Mouse (Mus musculus) stomach, postnatal 0 days (tissue): ENCODE measurements around the gene Sgip1. TPM values are rescaled to one million over a fixed set of nuclear protein-coding genes. Genes with fewer than 3 reads are reported as not detected.
A peak's percentile ranks its signal among the peaks of the same experiment; 100 is the strongest.

Source experiments
- ATAC-seq: fragments of 200-750 bp; cut with Nextera tagmentation; 2 replicates; pipeline ENCODE4 v1.8.0; 2017; ENCODE audit not compliant: low FRiP score, low TSS enrichment
- DNase-seq: peaks from one replicate; pipeline ENCODE4 v3.0.0-alpha.2; 2016; ENCODE audit warnings: low spot score
- H3K27ac ChIP-seq: fragments of 300-500 bp; sonication (generic); replicated peaks from 2 replicates; pipeline ENCODE4 v1.5.1; 2014; ENCODE audit warnings: mild to moderate bottlenecking, control low read depth
- H3K27me3 ChIP-seq: fragments of 300-500 bp; sonication (generic); 2 replicates; pipeline ENCODE4 v1.6.1; 2014; ENCODE audit warnings: low read length; ENCODE audit not compliant: control insufficient read depth, insufficient read depth
- H3K36me3 ChIP-seq: fragments of 300-500 bp; sonication (generic); 2 replicates; pipeline ENCODE4 v1.6.1; 2014; ENCODE audit warnings: low read length, mixed read lengths; ENCODE audit not compliant: control insufficient read depth, insufficient read depth
- H3K4me1 ChIP-seq: fragments of 300-500 bp; sonication (generic); replicated peaks from 2 replicates; pipeline ENCODE4 v1.6.1; 2014; ENCODE audit warnings: antibody characterized with exemption; ENCODE audit not compliant: control insufficient read depth, insufficient read depth
- H3K4me2 ChIP-seq: fragments of 300-500 bp; sonication (generic); replicated peaks from 2 replicates; pipeline ENCODE4 v1.6.1; 2014; ENCODE audit warnings: low read depth, mild to moderate bottlenecking, control low read depth, moderate library complexity
- H3K4me3 ChIP-seq: fragments of 300-500 bp; sonication (generic); 2 replicates; pipeline ENCODE4 v1.5.1; 2014; ENCODE audit warnings: low read depth, low read length, control low read depth
- H3K9ac ChIP-seq: fragments of 300-500 bp; sonication (generic); 2 replicates; pipeline ENCODE4 v1.6.1; 2014; ENCODE audit warnings: mild to moderate bottlenecking, low read length, control low read depth, mixed read lengths
- H3K9me3 ChIP-seq: fragments of 300-500 bp; sonication (generic); 2 replicates; pipeline ENCODE4 v1.6.1; 2016; ENCODE audit warnings: low read length; ENCODE audit not compliant: control insufficient read depth
- CTCF ChIP-seq: IDR thresholded peaks from 2 replicates; pipeline ENCODE4 v1.5.1; 2016; ENCODE audit warnings: antibody characterized with exemption, low read depth, mild to moderate bottlenecking, moderate library complexity
- EP300 ChIP-seq: optimal IDR thresholded peaks from 2 replicates; pipeline ENCODE3; 2016; ENCODE audit warnings: antibody characterized with exemption
- whole genome bisulfite sequencing: fragments of 180-500 bp; shearing (Covaris S2); extraction: QIAGEN DNeasy Blood & Tissue Kit; methylation state at CpG from one replicate; pipeline ENCODE4 v1.1.7; 2014; 5-methylcytosine and 5-hydroxymethylcytosine counted together
- polyA plus RNA-seq: library from polyadenylated mRNA; unstranded; fragments of >200 nt; fragmentation: Nextera tagmentation; extraction: Ambion mirVana; gene quantifications from 2 replicates; pipeline ENCODE4 v1.2.1, GENCODE M21; 2015

Gene Sgip1
- polyA plus RNA-seq, 1 experiment from 2014 or later: 2.4 TPM

GRCm38 (mm10) chr4:102976290-102977275, 235.5 kb downstream of the Sgip1 start:
- TF ChIP-seq EP300: no peak
- Histone ChIP-seq H3K9me3 (no peaks in the 10 kb centered on the region), H3K36me3 (no peaks in the 10 kb centered on the region), H3K4me1 (no peaks in the 10 kb centered on the region), H3K4me2 (no peak overlapping the region), H3K27ac (no peak overlapping the region), H3K9ac (no peak overlapping the region), H3K4me3 (no peak overlapping the region), H3K27me3 (no peaks in the 10 kb centered on the region)
- no peak for ATAC-seq
- WGBS: 64% methylated on average over 12 of the region's 12 CpGs
- no peak for DNase-seq

- 11% methylated on average over 16 of the region's 16 CpGs for WGBS
- Histone ChIP-seq H3K36me3 (no peaks in the 10 kb centered on the region), H3K27me3 (no peaks in the 10 kb centered on the region), H3K9me3 (no peaks in the 10 kb centered on the region), H3K4me1 (no peaks in the 10 kb centered on the region), H3K4me3 (no peak overlapping the region), H3K27ac (no peak overlapping the region), H3K9ac (no peak overlapping the region), H3K4me2 (peak overlapping the region; percentile 40)
- DNase-seq (no peak), ATAC-seq (no peak)
- no peak for TF ChIP-seq EP300
- TF ChIP-seq CTCF: no peak
Measured at GRCm38 (mm10) chr4:102977778-102978321, 236.8 kb downstream of the Sgip1 start.

- peak; percentile 19 for DNase-seq
- no peak for TF ChIP-seq CTCF
- no peak for TF ChIP-seq EP300
- H3K36me3 ChIP-seq: no peaks in the 10 kb centered on the region
Measured at GRCm38 (mm10) chr4:102978440-102978839, 237.3 kb downstream of the Sgip1 start, which contains the start of gene Tctex1d1. Tctex1d1 (plus strand) TSS chr4:102978606.

DNA sequence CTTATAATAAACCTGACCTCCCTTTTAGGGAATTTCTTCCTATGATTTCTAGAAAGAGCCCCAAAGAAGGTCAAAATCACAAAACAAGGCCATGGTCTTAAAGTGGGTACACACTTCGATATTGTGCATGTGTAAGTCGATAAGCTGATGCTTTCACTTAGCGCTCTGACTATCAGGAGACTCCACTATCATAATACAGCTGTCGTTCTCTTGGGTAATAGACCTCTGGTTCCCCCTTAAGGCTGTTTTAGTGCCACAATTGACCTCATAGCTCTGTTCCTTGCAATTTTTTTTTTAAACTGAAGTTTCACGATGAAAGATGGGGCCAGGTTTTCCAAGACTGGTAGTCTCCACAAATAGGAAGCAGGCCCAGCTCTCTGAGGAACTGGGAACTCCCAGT, 238.3 kb downstream of the Sgip1 start:
- DNase-seq (no peak), ATAC-seq (no peak)
- Histone ChIP-seq H3K9me3 (no peaks in the 10 kb centered on the region), H3K4me2 (peak overlapping the region; percentile 46; the same call in 1 of the 2 replicates), H3K27ac (no peak overlapping the region), H3K4me1 (no peaks in the 10 kb centered on the region), H3K4me3 (no peak overlapping the region; the same call in 1 of the 2 replicates), H3K27me3 (no peaks in the 10 kb centered on the region), H3K36me3 (no peaks in the 10 kb centered on the region), H3K9ac (no peak overlapping the region)
- TF ChIP-seq EP300 (no peak), CTCF (peak; percentile 43)
- whole genome bisulfite sequencing: 54% methylated on average over 5 of the region's 5 CpGs

More at GRCm38 (mm10) chr4:102978440-102978839, 237.3 kb downstream of the Sgip1 start, which contains the start of gene Tctex1d1:
- Histone ChIP-seq H3K4me2 (peak within 1 kb of the TSS; percentile 46), H3K27ac (no peak within 1 kb of the TSS), H3K9me3 (no peaks in the 10 kb centered on the region), H3K27me3 (no peaks in the 10 kb centered on the region), H3K9ac (0 out of 2 replicates have a peak within 1 kb of the TSS, but pooled peaks have one; percentile 18), H3K4me1 (no peaks in the 10 kb centered on the region), H3K4me3 (peak within 1 kb of the TSS; percentile 18)
- peak; percentile 38; the same call in 1 of the 2 replicates for ATAC-seq
- 9% methylated on average over 13 of the region's 13 CpGs for WGBS

DNA sequence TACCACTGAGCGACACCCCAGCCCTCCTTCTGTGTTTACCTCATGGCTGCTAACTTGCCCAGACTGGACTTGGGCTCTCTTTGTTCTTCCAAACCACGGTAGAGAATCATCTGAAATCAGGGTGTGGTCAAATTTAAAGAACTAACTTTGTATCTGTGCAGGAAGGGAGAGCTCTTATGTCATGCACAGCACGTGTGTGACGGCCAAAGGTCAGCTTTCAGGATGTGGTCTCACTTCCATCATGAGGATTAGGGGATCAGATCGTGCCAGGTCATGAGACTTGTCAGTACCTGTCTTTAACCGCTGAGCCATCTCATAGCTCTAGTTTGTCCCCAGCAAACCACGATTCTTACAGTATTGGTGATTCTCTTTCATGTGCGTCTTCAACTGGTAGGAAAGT, 240.6 kb downstream of the Sgip1 start:
- Histone ChIP-seq H3K36me3 (no peaks in the 10 kb centered on the region), H3K9me3 (no peaks in the 10 kb centered on the region), H3K4me1 (no peaks in the 10 kb centered on the region), H3K27ac (no peak overlapping the region), H3K4me2 (no peak overlapping the region), H3K27me3 (no peaks in the 10 kb centered on the region), H3K4me3 (no peak overlapping the region), H3K9ac (no peak overlapping the region)
- no peak for TF ChIP-seq EP300
- TF ChIP-seq CTCF: no peak
- 61% methylated on average over 8 of the region's 8 CpGs for WGBS
- DNase-seq: no peak
- no peak for ATAC-seq
